Mouse (Mus musculus) stomach, embryonic 16.5 days (tissue): ENCODE results near the gene Syt17. TPM values are rescaled to one million over a fixed set of nuclear protein-coding genes. Genes with fewer than 3 reads are reported as not detected.

Experiments
- ATAC-seq: fragments of 200-750 bp; cut with Nextera tagmentation; 2 replicates; pipeline ENCODE4 v1.8.0; 2017; ENCODE audit warnings: moderate number of reproducible peaks, moderate TSS enrichment; ENCODE audit not compliant: insufficient read depth, low FRiP score
- H3K27ac ChIP-seq: fragments of 300-500 bp; sonication (generic); 2 replicates; pipeline ENCODE4 v1.5.1; 2014; ENCODE audit warnings: low read length
- H3K27me3 ChIP-seq: fragments of 300-500 bp; sonication (generic); 2 replicates; pipeline ENCODE4 v1.6.1; 2014; ENCODE audit warnings: low read length, control low read depth, mixed read lengths; ENCODE audit not compliant: control insufficient read depth, insufficient read depth
- H3K36me3 ChIP-seq: fragments of 300-500 bp; sonication (generic); 2 replicates; pipeline ENCODE4 v1.6.1; 2014; ENCODE audit warnings: low read length; ENCODE audit not compliant: control insufficient read depth, insufficient read depth
- H3K4me1 ChIP-seq: fragments of 300-500 bp; sonication (generic); 2 replicates; pipeline ENCODE4 v1.6.1; 2014; ENCODE audit warnings: low read length, control low read depth, mixed read lengths; ENCODE audit not compliant: control insufficient read depth, insufficient read depth
- H3K4me2 ChIP-seq: fragments of 300-500 bp; sonication (generic); 2 replicates; pipeline ENCODE4 v1.6.1; 2014; ENCODE audit warnings: low read depth, low read length, mixed read lengths
- H3K4me3 ChIP-seq: fragments of 300-500 bp; sonication (generic); replicated peaks from 2 replicates; pipeline ENCODE4 v1.5.1; 2014; ENCODE audit warnings: mild to moderate bottlenecking, low read length
- H3K9ac ChIP-seq: fragments of 300-500 bp; sonication (generic); 2 replicates; pipeline ENCODE4 v1.6.1; 2014; ENCODE audit warnings: low read length
- H3K9me3 ChIP-seq: fragments of 300-500 bp; sonication (generic); replicated peaks from 2 replicates; pipeline ENCODE4 v1.6.1; 2016; ENCODE audit warnings: low read length, control low read depth; ENCODE audit not compliant: control insufficient read depth
- WGBS: fragments of 180-500 bp; shearing (Covaris S2); extraction: QIAGEN DNeasy Blood & Tissue Kit; methylation state at CpG from one replicate; pipeline ENCODE4 v1.1.7; 2014; 5-methylcytosine and 5-hydroxymethylcytosine counted together
- polyA plus RNA-seq: library from polyadenylated mRNA; unstranded; fragments of >200 nt; fragmentation: Nextera tagmentation; extraction: Ambion mirVana; gene quantifications from 2 replicates; pipeline ENCODE4 v1.2.1, GENCODE M21; 2015

The Syt17 gene
- polyA plus RNA-seq, 1 experiment from 2014 or later, result 6.0 TPM

GRCm38 (mm10) chr7:118486917-118487316, 38.9 kb upstream of the Syt17 start:
- Histone ChIP-seq H3K4me1 (peaks cover 47% of the 10 kb centered on the region), H3K27ac (no peak overlapping the region), H3K27me3 (no peaks in the 10 kb centered on the region; the same call in 1 of the 2 replicates), H3K9ac (no peak overlapping the region), H3K4me2 (no peak overlapping the region), H3K4me3 (no peak overlapping the region), H3K36me3 (no peaks in the 10 kb centered on the region), H3K9me3 (no peaks in the 10 kb centered on the region)
- no peak for ATAC-seq
- WGBS, result 61% methylated on average over 5 of the region's 5 CpGs

- Histone ChIP-seq H3K9me3 (no peaks in the 10 kb centered on the region), H3K4me2 (no peak overlapping the region), H3K9ac (no peak overlapping the region), H3K36me3 (no peaks in the 10 kb centered on the region), H3K4me3 (no peak overlapping the region), H3K27me3 (no peaks in the 10 kb centered on the region), H3K27ac (no peak overlapping the region), H3K4me1 (peaks cover 30% of the 10 kb centered on the region; the same call in 1 of the 2 replicates)
- ATAC-seq, result no peak
- 69% methylated on average over 1 of the region's 1 CpGs for WGBS
Measured at GRCm38 (mm10) chr7:118483996-118484395, 36.0 kb upstream of the Syt17 start.

GRCm38 (mm10) chr7:118482001-118482400, 34.0 kb upstream of the Syt17 start:
- ATAC-seq, result no peak
- Histone ChIP-seq H3K4me3 (no peak overlapping the region), H3K9ac (no peak overlapping the region), H3K4me1 (peaks cover 13% of the 10 kb centered on the region; the same call in 1 of the 2 replicates), H3K36me3 (no peaks in the 10 kb centered on the region), H3K9me3 (no peaks in the 10 kb centered on the region), H3K27ac (no peak overlapping the region), H3K27me3 (no peaks in the 10 kb centered on the region), H3K4me2 (no peak overlapping the region)
- 95% methylated on average over 2 of the region's 2 CpGs for WGBS

GRCm38 (mm10) chr7:118481047-118481810, 33.2 kb upstream of the Syt17 start:
- no peak for ATAC-seq
- Histone ChIP-seq H3K36me3 (no peaks in the 10 kb centered on the region), H3K4me1 (peaks cover 6% of the 10 kb centered on the region; the same call in 1 of the 2 replicates), H3K9me3 (no peaks in the 10 kb centered on the region), H3K27ac (no peak overlapping the region), H3K4me2 (no peak overlapping the region), H3K4me3 (no peak overlapping the region), H3K9ac (no peak overlapping the region), H3K27me3 (no peaks in the 10 kb centered on the region)
- 62% methylated on average over 10 of the region's 10 CpGs for WGBS

GRCm38 (mm10) chr7:118480160-118480709, 32.2 kb upstream of the Syt17 start:
- Histone ChIP-seq H3K9me3 (no peaks in the 10 kb centered on the region), H3K9ac (no peak overlapping the region), H3K4me3 (no peak overlapping the region), H3K4me2 (no peak overlapping the region), H3K27me3 (no peaks in the 10 kb centered on the region), H3K27ac (no peak overlapping the region), H3K36me3 (no peaks in the 10 kb centered on the region), H3K4me1 (peaks cover 4% of the 10 kb centered on the region; the same call in 1 of the 2 replicates)
- no peak for ATAC-seq
- WGBS, result 81% methylated on average over 9 of the region's 9 CpGs

GRCm38 (mm10) chr7:118478835-118479312, 30.9 kb upstream of the Syt17 start:
- Histone ChIP-seq H3K4me2 (no peak overlapping the region), H3K4me1 (peaks cover 4% of the 10 kb centered on the region; the same call in 1 of the 2 replicates), H3K36me3 (no peaks in the 10 kb centered on the region), H3K9me3 (no peaks in the 10 kb centered on the region), H3K9ac (no peak overlapping the region), H3K4me3 (no peak overlapping the region), H3K27ac (peak overlapping the region; percentile 1; the same call in 1 of the 2 replicates), H3K27me3 (no peaks in the 10 kb centered on the region)
- 23% methylated on average over 3 of the region's 3 CpGs for WGBS
- ATAC-seq, result peak; percentile 56; the same call in 1 of the 2 replicates

- Histone ChIP-seq H3K4me3 (no peak overlapping the region), H3K9me3 (no peaks in the 10 kb centered on the region), H3K27me3 (no peaks in the 10 kb centered on the region), H3K36me3 (no peaks in the 10 kb centered on the region), H3K4me1 (peaks cover 4% of the 10 kb centered on the region; the same call in 1 of the 2 replicates), H3K4me2 (no peak overlapping the region), H3K9ac (no peak overlapping the region), H3K27ac (no peak overlapping the region)
- WGBS, result 61% methylated on average over 5 of the region's 5 CpGs
- no peak for ATAC-seq
Measured at GRCm38 (mm10) chr7:118476428-118476827, 28.4 kb upstream of the Syt17 start.

- Histone ChIP-seq H3K27ac (no peak overlapping the region), H3K9me3 (no peaks in the 10 kb centered on the region), H3K4me3 (no peak overlapping the region), H3K4me1 (peaks cover 7% of the 10 kb centered on the region; the same call in 1 of the 2 replicates), H3K4me2 (no peak overlapping the region), H3K36me3 (no peaks in the 10 kb centered on the region), H3K27me3 (no peaks in the 10 kb centered on the region), H3K9ac (no peak overlapping the region)
- WGBS, result 82% methylated on average over 7 of the region's 7 CpGs
- ATAC-seq, result peak; percentile 39; the same call in 1 of the 2 replicates
Measured at GRCm38 (mm10) chr7:118475008-118475705, 27.1 kb upstream of the Syt17 start.

- H3K27ac ChIP-seq, result no peak overlapping the region
- no peak overlapping the region for H3K9ac ChIP-seq
- H3K9me3 ChIP-seq, result no peaks in the 10 kb centered on the region
- peaks cover 4% of the 10 kb centered on the region; the same call in 1 of the 2 replicates for H3K4me1 ChIP-seq
- no peak for ATAC-seq
- H3K4me2 ChIP-seq, result no peak overlapping the region
- H3K4me3 ChIP-seq, result no peak overlapping the region
- H3K36me3 ChIP-seq, result no peaks in the 10 kb centered on the region
- H3K27me3 ChIP-seq, result no peaks in the 10 kb centered on the region
- WGBS, result 87% methylated on average over 1 of the region's 1 CpGs
Measured at GRCm38 (mm10) chr7:118472886-118473285, 24.9 kb upstream of the Syt17 start.
